Mouse (Mus musculus): ENCODE measurements around the gene Sipa1. TPM values are rescaled to one million over a fixed set of nuclear protein-coding genes. Genes with fewer than 3 reads are reported as not detected.

Sipa1 gene
- total and polyA plus RNA-seq, 3 experiments = 10.3 to 88.4 (median 33.7) TPM

GRCm38 (mm10) chr19:5704801-5705571 is 41.5 kb upstream of the Sipa1 start:
- Histone ChIP-seq H3K4me3 (ENCODE audit: low read depth, low read length) (peak overlapping the region; percentile 66; the same call in 1 of the 2 replicates), H3K27me3 (ENCODE audit: insufficient read depth, low read length) (no peaks in the 10 kb centered on the region), H3K9me3 (replicated peaks) (no peaks in the 10 kb centered on the region), H3K4me1 (ENCODE audit: insufficient read depth, low read depth, low read length) (peaks cover 41% of the 10 kb centered on the region), H3K36me3 (replicated peaks) (peaks cover 94% of the 10 kb centered on the region)
- DNase-seq (ENCODE audit: low spot score) (peak; percentile 83), ATAC-seq (ENCODE audit: extremely low read depth, insufficient number of reproducible peaks, low FRiP score, poor library complexity, severe bottlenecking) (peak; percentile 65)
- TF ChIP-seq CTCF (IDR thresholded peaks at IDR 0.05; ENCODE audit: low read depth, low read length) = no peak
- TF ChIP-seq GATA2 (IDR thresholded peaks at IDR 0.05; ENCODE audit: borderline replicate concordance, low read depth, low read length) = no peak
- no peak for TF ChIP-seq POLR2AphosphoS5 (IDR thresholded peaks at IDR 0.05; ENCODE audit: insufficient replicate concordance, low read depth, low read length)
- TF ChIP-seq GATA1 (IDR thresholded peaks at IDR 0.05; ENCODE audit: borderline replicate concordance, low read length) = no peak
- TF ChIP-seq TAL1 (conservative IDR thresholded peaks at IDR 0.05; ENCODE audit: low read depth, low read length) = no peak

GRCm38 (mm10) chr19:5704163-5704800 is 40.8 kb upstream of the Sipa1 start, which contains the start of gene Kcnk7:
Kcnk7 (plus strand) TSS chr19:5704367.
- TF ChIP-seq TAL1 (conservative IDR thresholded peaks at IDR 0.05; ENCODE audit: low read depth, low read length) = no peak
- TF ChIP-seq POLR2AphosphoS5 (IDR thresholded peaks at IDR 0.05; ENCODE audit: insufficient replicate concordance, low read depth, low read length) = no peak
- no peak for TF ChIP-seq GATA2 (IDR thresholded peaks at IDR 0.05; ENCODE audit: borderline replicate concordance, low read depth, low read length)
- TF ChIP-seq CTCF (IDR thresholded peaks at IDR 0.05; ENCODE audit: low read depth, low read length) = no peak
- no peak for TF ChIP-seq GATA1 (IDR thresholded peaks at IDR 0.05; ENCODE audit: borderline replicate concordance, low read length)
- H3K27me3 ChIP-seq (ENCODE audit: insufficient read depth, low read length) = no peaks in the 10 kb centered on the region
- DNase-seq (ENCODE audit: low spot score) = peak; percentile 67
- no peak for ATAC-seq (ENCODE audit: extremely low read depth, insufficient number of reproducible peaks, low FRiP score, poor library complexity, severe bottlenecking)
- peak within 1 kb of the TSS; percentile 66; the same call in 1 of the 2 replicates for H3K4me3 ChIP-seq (ENCODE audit: low read depth, low read length)
- no peaks in the 10 kb centered on the region for H3K9me3 ChIP-seq (replicated peaks)
- H3K36me3 ChIP-seq (replicated peaks) = peaks cover 96% of the 10 kb centered on the region
- peaks cover 40% of the 10 kb centered on the region for H3K4me1 ChIP-seq (ENCODE audit: insufficient read depth, low read depth, low read length)

GRCm38 (mm10) chr19:5695849-5696462 is 32.4 kb upstream of the Sipa1 start:
- Histone ChIP-seq H3K9me3 (replicated peaks) (no peaks in the 10 kb centered on the region), H3K4me3 (ENCODE audit: low read depth, low read length) (no peak overlapping the region), H3K36me3 (replicated peaks) (peaks cover 99% of the 10 kb centered on the region), H3K4me1 (ENCODE audit: insufficient read depth, low read depth, low read length) (peaks cover 38% of the 10 kb centered on the region), H3K27me3 (ENCODE audit: insufficient read depth, low read length) (no peaks in the 10 kb centered on the region)
- TF ChIP-seq CTCF (IDR thresholded peaks at IDR 0.05; ENCODE audit: low read depth, low read length) (no peak), GATA1 (IDR thresholded peaks at IDR 0.05; ENCODE audit: borderline replicate concordance, low read length) (no peak), TAL1 (conservative IDR thresholded peaks at IDR 0.05; ENCODE audit: low read depth, low read length) (no peak), GATA2 (IDR thresholded peaks at IDR 0.05; ENCODE audit: borderline replicate concordance, low read depth, low read length) (no peak), POLR2AphosphoS5 (IDR thresholded peaks at IDR 0.05; ENCODE audit: insufficient replicate concordance, low read depth, low read length) (no peak)
- ATAC-seq (ENCODE audit: extremely low read depth, insufficient number of reproducible peaks, low FRiP score, poor library complexity, severe bottlenecking) = no peak
- no peak for DNase-seq (ENCODE audit: low spot score)

GRCm38 (mm10) chr19:5693801-5694200 is 30.3 kb upstream of the Sipa1 start:
- Histone ChIP-seq H3K27me3 (ENCODE audit: insufficient read depth, low read length) (no peaks in the 10 kb centered on the region), H3K36me3 (replicated peaks) (peaks cover 87% of the 10 kb centered on the region), H3K9me3 (replicated peaks) (no peaks in the 10 kb centered on the region), H3K4me1 (ENCODE audit: insufficient read depth, low read depth, low read length) (peaks cover 52% of the 10 kb centered on the region), H3K4me3 (ENCODE audit: low read depth, low read length) (no peak overlapping the region; the same call in 1 of the 2 replicates)
- ATAC-seq (ENCODE audit: extremely low read depth, insufficient number of reproducible peaks, low FRiP score, poor library complexity, severe bottlenecking) (no peak), DNase-seq (ENCODE audit: low spot score) (no peak)
- TF ChIP-seq GATA1 (IDR thresholded peaks at IDR 0.05; ENCODE audit: borderline replicate concordance, low read length) = no peak
- no peak for TF ChIP-seq CTCF (IDR thresholded peaks at IDR 0.05; ENCODE audit: low read depth, low read length)
- no peak for TF ChIP-seq GATA2 (IDR thresholded peaks at IDR 0.05; ENCODE audit: borderline replicate concordance, low read depth, low read length)
- TF ChIP-seq TAL1 (conservative IDR thresholded peaks at IDR 0.05; ENCODE audit: low read depth, low read length) = no peak
- TF ChIP-seq POLR2AphosphoS5 (IDR thresholded peaks at IDR 0.05; ENCODE audit: insufficient replicate concordance, low read depth, low read length) = no peak

GRCm38 (mm10) chr19:5692913-5693396 is 29.4 kb upstream of the Sipa1 start:
- DNase-seq (ENCODE audit: low spot score) (no peak), ATAC-seq (ENCODE audit: extremely low read depth, insufficient number of reproducible peaks, low FRiP score, poor library complexity, severe bottlenecking) (no peak)
- TF ChIP-seq GATA1 (IDR thresholded peaks at IDR 0.05; ENCODE audit: borderline replicate concordance, low read length) (no peak), CTCF (IDR thresholded peaks at IDR 0.05; ENCODE audit: low read depth, low read length) (no peak), TAL1 (conservative IDR thresholded peaks at IDR 0.05; ENCODE audit: low read depth, low read length) (no peak), POLR2AphosphoS5 (IDR thresholded peaks at IDR 0.05; ENCODE audit: insufficient replicate concordance, low read depth, low read length) (no peak)
- H3K4me1 ChIP-seq (ENCODE audit: insufficient read depth, low read depth, low read length) = peaks cover 52% of the 10 kb centered on the region
- H3K36me3 ChIP-seq (replicated peaks) = peaks cover 79% of the 10 kb centered on the region
- no peaks in the 10 kb centered on the region for H3K9me3 ChIP-seq (replicated peaks)
- peak overlapping the region; percentile 86; the same call in 1 of the 2 replicates for H3K4me3 ChIP-seq (ENCODE audit: low read depth, low read length)
- no peaks in the 10 kb centered on the region for H3K27me3 ChIP-seq (ENCODE audit: insufficient read depth, low read length)
